Mouse (Mus musculus) embryo, embryonic 11.5 days (tissue): ENCODE measurements around the gene Tomm40.

Experiments
- DNase-seq: peaks from one replicate; pipeline ENCODE4 v3.0.0-alpha.2; 2012; ENCODE audit warnings: low read depth, low spot score

The Tomm40 gene

GRCm38 (mm10) chr7:19715239-19716054 is at the start of gene Tomm40:
Tomm40 (minus strand) TSS chr7:19715438.
- DNase-seq = peak; percentile 99

DNA sequence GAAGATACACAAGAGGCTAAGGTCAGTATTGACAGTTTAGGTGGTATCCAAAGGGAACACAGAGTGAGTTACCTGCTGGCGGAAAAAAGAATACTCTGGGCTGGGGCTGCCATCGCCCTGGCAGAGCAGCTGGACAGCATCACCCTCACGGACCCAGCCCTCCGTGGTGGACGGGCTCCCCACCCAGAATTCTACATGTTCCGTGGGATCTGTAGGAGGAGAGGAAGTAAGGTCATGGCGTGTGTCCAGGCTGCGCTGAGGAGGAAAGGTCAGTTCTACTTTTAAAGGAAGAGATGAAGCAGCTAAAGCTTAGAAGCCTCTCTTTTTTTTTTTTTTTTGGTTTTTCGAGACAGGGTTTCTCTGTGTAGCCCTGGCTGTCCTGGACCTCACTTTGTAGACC is 49.3 kb upstream of the Tomm40 start:
- no peak for DNase-seq

GRCm38 (mm10) chr7:19763829-19764477 is 48.7 kb upstream of the Tomm40 start:
- DNase-seq = no peak

GRCm38 (mm10) chr7:19762283-19762682 is 47.0 kb upstream of the Tomm40 start:
- no peak for DNase-seq

DNA sequence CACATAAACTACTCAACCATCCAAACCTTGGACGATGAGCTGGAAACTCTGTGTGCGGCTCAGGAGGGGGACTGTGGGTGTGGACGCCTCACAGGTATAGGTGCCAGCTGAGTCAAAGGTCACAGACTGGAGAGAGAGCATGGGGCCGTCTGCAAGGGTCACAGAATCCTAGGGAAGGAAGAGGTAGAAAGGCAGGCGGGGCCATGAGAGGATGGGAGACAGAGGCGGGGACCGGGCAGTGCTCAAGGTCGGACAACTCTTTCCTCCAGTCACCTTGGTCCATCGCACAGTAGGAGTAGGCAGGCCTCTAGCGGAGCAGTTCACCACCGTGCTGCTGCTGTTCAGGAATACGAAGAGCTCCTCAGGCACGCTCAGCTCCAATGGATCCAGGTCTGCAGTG is 44.8 kb upstream of the Tomm40 start:
- no peak for DNase-seq

GRCm38 (mm10) chr7:19758623-19759022 is 43.4 kb upstream of the Tomm40 start:
- no peak for DNase-seq

DNA sequence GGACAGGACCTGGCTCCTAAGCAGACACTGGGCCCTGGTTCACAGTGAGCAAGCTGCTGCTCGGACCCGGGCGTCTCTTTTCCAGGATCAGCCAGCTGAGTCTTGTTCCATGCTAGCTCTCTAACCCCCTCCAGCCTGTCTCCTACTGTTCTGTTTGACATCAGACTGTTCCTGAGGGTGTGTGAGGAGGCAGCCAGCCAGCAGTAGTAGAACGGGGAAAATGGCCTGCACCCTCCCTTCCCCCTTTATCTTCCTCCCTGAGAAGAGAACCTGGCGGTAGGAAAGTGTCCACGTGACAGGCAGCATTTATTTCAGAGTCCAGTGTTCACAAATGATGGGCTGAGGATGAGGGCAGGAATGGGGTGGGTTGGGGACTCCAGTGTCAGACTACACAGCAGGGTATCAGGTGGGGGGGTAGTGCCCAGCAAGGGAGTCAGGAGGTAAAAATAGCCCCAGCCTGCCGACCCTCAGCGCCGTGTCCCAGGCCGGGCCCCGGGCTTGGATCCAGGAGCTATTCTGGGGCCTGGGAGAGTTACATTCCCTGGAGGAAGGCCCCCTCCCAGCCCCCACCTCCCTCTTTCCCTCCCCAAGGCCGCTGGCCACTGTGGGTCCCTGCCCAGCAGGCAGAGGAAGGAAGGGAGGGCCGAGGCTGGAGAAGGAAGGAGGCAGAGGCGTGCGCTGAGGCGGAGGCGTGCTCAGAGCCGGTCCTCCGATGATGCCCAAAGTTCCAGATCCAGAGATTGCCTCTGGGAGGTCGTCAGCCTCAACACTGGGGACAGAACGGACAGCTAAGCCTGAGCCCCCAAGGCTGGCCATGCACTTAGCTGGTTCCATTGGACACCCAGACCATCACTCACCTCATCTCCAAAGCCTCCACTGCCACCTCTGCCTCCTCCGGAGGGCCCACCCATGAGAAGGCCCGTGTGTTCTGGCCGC is 40.9 kb upstream of the Tomm40 start:
- no peak for DNase-seq

DNA sequence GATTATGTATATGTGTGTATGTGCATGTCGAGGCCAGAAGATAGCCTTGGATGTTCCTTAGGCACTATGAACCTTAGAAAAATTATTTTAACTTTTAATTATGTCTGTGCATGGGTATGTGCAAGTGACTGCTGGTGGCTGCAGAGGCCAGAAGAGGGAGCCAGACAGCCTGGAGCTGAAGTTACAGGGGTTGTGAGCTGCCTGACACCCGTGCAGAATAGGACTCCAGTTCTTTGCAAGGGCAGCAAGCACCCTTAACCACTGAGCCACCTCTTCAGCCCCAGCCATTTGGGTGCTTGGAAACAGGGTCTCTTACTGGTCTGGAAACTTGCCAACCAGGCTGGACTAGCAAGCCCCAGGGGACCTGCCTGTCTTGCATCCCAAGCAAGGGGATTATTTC is 39.8 kb upstream of the Tomm40 start:
- DNase-seq = no peak

GRCm38 (mm10) chr7:19754065-19754464 is 38.8 kb upstream of the Tomm40 start:
- no peak for DNase-seq

DNA sequence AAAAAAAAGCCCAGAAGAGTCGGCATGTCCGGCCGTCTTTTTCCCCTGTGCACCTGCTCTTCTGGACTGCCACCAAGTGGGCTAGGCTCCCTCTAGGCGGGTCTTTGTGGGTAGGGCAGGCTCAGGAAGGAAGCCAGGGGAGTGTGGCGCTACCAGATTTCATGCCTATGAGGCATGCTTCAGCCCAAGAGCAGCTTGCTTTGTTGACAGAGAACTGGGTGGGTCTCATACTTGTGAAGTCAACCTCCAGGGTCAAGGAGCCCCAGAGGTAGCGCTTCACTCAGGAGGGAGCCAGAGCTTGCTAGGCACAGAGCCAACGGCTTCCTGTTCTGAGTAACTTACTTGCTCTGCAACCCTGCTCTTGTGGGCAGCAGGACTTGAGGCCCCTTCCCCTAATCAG is 38.3 kb upstream of the Tomm40 start:
- no peak for DNase-seq

DNA sequence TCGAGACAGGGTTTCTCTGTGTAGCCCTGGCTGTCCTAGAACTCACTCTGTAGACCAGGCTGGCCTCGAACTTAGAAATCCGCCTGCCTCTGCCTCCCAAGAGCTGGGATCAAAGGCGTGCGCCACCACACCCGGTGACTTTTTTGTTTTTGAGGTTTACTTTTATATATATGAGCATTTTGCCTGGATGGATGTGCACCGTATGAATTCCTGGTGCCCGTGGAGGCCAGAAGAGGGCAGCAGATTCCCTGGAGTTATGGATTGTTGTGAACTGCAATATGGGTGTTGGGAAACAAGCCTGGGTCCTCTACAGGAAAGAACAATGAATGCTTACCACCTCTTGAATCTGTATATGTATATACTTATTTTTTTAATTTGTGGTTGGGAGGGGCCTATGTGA is 37.4 kb upstream of the Tomm40 start:
- no peak for DNase-seq

DNA sequence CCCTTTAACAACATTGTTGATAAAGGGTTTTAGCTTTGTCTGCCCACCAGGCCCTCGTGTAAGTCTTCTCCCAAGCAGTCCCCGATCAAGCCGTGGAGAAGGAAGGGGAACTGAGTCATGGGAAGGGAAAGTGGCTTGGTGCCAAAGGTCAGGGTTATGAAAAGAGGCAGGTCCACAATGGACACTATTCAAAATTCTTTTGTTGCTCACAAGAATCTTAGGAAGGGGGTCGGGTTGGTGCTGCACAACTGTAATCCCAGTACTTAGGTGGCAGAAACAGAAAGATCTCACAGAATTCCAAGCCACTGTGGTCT is 35.8 kb upstream of the Tomm40 start:
- DNase-seq = no peak

DNA sequence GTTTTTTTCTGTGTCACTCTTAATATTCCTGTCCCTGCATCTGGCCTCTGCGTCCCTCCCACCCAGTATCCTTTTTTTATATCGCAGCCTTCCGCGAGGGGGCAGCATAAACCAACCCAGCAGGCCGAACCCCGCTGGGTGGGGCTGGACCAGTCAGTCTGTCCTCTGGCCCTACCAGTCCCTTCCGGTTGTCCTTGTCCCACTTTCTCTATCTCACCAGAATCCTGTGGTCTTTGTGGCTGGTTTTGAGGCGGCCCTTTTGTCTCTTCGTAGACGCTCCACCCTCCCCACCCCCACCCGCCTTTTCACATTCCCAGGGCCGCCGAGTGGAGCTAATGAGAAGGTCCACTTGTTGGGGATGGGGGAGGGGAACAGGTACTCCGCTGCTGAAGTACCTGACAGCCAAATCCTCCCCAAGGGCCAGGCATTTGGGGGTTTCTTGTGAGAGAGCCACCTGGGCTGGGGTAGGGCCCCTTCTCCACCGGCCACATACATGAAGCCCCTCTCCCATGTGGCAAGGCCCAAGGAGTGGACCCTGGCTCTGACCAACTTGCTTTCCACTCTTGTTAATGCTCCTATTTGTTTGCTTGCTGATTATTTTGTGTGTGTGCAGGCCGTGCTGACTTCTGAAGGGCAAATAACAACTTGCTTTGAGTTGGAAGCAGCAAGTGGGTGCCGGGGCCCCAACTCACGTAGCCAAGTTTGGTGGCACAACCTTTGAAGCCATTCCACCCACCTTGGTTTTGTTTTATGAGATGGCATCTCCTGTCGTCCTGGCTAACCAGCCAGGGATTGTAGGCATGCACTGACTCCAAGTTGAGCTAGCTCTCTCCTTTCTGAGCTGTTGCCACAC is 35.2 kb upstream of the Tomm40 start, which contains the start of gene Nectin2:
Gene Nectin2 (minus strand): TSS at position 267 of the 853 bp plus-strand sequence.
- peak; percentile 80 for DNase-seq

DNA sequence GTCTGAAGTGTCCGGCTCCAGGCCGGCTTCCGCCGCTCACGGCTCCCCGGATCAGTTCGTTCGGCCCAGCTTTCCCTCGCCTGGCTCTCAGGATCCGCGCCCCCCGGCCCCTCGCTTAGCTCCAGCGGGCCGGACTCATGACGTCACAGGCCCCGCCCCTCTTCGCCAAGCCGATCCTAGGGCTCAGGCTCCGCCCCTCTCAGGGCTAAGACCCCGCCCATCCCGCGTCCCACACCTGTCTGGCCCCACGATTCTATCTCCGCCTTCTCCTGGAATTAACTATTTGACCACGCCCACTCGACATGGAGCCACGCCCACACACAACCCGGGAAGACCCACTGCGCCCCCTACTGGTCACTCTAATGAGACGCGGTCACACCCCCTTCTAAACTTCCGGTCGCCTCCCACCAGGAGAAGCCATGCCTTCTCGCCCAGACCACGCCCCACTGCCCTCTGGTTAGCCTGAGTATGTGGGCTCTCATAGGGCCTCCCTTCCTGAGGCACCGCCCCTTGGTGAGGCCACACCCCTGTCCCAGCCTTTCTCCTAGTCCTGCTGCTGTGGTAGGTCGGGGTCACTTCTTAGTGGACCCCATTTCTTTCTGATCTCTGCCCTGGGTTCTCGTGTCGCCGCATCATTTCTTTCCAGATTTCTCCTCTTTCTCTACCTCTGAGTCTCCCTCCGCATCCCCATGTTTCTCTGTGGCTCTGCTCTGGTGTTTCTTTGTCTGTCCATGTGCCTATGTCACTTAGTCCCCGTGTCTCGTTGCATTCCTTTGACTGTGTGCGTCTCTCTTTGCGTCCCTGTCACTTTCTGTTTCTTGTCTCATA is 34.4 kb upstream of the Tomm40 start:
- peak; percentile 96 for DNase-seq

DNA sequence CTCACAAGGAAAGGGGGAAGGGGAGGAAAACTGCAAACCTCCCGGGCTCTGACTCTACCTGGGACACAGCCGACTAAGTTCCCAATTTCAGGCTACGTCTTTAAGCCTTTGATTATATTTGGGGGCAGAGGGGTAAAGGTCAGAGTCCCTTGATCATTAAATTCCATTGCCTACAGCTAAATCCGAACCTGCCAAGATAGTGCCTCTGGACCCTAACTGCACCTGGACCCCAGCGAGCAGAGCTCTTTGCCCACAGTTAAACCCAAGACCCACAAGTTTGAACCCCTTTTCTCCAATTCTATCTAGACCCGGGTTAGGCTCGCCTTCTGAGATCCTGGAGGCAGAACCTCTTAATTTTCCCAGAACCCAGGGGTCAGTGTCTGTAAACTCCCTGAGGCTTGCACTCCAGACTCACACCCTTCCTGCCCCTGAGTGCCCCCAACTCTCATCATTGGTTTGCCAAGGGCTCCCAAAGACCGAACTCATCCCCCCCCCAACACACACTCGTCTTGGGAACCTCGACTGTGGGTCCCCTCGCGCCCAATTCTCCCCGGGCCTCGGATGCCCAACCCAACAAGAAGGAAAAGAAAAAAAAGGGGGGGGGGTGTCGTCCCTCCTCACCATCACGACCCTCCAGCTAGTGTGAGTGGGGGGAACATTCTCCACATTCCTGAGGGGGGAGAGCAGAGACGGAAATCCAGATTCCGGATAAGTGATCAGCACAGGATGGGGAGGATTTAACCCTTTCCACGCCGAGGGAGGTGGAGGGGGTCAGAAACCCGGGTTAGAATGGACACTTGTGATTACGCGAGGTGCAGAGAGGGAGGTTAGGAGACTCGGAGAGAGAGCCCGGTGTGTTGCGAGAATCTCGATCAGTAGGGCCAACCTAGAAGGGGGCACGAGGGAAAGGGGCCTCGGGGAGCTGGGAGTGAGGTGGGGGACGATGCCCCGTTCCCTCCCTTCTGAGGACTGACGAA is 33.3 kb upstream of the Tomm40 start:
- DNase-seq = no peak

- DNase-seq = no peak
These were observed 32.4 kb upstream of the Tomm40 start for GRCm38 (mm10) chr7:19747420-19748218.

DNA sequence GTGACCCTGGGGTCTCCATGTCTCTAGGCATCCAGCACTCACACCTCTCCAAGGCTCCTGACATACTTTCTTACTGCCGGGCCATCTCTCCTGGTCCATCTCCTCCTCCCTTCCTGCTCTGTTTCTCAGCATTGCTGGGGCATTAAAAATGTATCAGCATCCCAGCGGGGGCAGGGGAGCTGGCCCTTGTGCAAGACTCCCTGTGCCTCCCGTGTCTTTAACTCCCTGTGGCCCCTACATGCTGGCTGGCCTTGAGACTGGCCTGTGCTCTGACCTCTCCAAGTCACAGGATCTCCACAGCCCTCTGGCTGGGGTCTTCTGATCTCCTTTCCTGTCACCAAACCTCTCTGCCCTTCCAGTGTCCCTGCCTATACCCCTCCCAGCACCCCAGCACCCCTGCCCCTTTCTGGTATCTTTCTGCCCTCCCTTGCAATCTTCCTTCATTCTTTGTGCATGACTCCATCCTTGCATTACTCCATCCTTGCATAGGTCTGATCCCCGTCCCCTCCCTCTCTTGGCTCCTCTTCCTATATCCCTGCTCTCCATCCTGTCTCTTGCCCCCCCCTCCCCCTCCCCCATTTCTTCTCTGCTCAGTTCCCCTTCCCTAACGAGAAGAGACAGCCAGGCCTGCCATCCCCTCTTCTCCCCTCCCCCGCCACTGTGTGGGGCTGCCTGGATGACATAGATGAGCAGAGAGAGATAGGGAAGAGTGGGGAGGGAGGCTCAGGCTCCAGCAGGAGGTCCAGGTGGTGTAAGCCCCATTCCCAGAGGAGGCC is 31.4 kb upstream of the Tomm40 start:
- DNase-seq = no peak

DNA sequence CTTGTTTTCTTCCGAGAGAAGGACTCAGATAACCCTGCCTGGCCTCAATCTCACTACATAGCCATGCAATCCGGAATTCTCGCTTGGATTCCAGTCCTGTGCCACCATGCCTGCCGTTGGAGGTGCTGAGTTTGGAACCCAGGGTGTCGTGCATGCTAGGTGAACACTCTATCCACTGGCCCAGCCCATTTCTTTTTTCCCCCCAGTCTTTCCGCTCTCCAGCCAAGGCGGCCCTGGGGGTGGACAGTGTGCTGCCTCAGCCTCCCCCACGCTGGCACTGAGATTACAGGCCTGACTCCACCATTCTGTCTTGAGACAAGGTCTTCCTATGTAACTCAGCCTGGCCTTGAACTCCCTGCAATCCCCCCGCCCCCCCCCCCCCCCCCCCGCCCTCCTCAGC is 30.7 kb upstream of the Tomm40 start:
- DNase-seq = no peak
